Mouse (Mus musculus): ENCODE results near the gene Tsc22d2. TPM values are rescaled to one million over a fixed set of nuclear protein-coding genes. Genes with fewer than 3 reads are reported as not detected.

The Tsc22d2 gene
- 7.0 and 12.2 TPM in 2 replicates for polyA plus RNA-seq (2015; fragmentation: Nextera tagmentation; extraction: Ambion mirVana)

DNA sequence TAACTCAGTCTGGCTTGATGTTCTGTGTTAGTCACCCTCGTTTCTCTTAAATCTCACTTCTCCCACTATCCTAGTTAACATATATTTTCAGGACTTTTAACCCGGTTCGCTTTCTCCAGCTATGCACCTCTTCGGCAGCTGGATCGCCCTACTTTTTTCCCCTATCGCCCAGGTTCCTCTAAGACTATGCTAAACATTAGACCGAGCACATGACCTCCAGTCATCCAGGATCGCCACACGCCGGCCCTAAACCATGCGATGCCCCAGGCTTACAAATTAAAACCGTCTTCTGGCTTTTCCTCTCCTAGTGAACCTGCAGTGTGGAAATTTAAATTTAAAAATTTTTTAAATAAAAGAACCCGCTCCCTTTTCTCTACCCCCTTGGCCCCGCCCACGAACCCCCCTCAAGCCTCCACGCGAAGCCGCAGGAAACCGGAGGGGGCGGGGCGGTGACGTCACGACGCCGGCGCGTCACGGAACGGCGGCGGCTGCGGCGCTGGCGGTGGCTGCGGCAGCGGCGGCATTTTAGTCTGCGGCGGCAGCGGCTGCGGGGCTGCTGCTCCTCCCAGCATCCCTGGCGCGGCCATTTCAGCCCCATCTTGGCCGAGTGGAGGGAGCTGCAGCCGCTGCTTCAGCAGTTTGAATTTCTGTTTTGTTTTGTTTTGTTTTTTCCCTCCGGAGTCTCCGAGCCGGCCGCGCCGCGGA, at the start of gene Tsc22d2:
Gene Tsc22d2 (plus strand): TSS at position 482 of the 705 bp plus-strand sequence.

Other genes starting within 250 kb of the Tsc22d2 start
- gene Eif2a, start 111.1 kb downstream of the Tsc22d2 start, polyA plus RNA-seq (2015; fragmentation: Nextera tagmentation; extraction: Ambion mirVana): 41.3 and 54.3 TPM in 2 replicates
- 110 and 148 TPM in 2 replicates for gene Serp1, start 111.2 kb downstream of the Tsc22d2 start, polyA plus RNA-seq (2015; fragmentation: Nextera tagmentation; extraction: Ambion mirVana)
- 16.7 and 18.1 TPM in 2 replicates for gene Selenot, start 161.9 kb downstream of the Tsc22d2 start, polyA plus RNA-seq (2015; fragmentation: Nextera tagmentation; extraction: Ambion mirVana)
- 0.08 TPM in 1 of 2 replicates, not detected in the other for gene Erich6, start 222.5 kb downstream of the Tsc22d2 start, polyA plus RNA-seq (2015; fragmentation: Nextera tagmentation; extraction: Ambion mirVana)

Measured in adrenal gland, postnatal 0 days (tissue).